Mouse (Mus musculus) liver, embryonic 13.5 days (tissue): ENCODE data around the gene Casp2. TPM values are rescaled to one million over a fixed set of nuclear protein-coding genes. Genes with fewer than 3 reads are reported as not detected.

Experiments
- ATAC-seq: fragments of 200-750 bp; cut with Nextera tagmentation; 2 replicates; pipeline ENCODE4 v1.8.0; 2017; ENCODE audit warnings: low read depth, mild to moderate bottlenecking, moderate number of reproducible peaks, moderate library complexity
- DNase-seq: peaks from one replicate; pipeline ENCODE4 v3.0.0; 2022
- H3K27ac ChIP-seq: fragments of 300-500 bp; sonication (generic); 2 replicates; pipeline ENCODE4 v1.5.1; 2015; ENCODE audit warnings: moderate library complexity, mild to moderate bottlenecking, inconsistent platforms
- H3K27me3 ChIP-seq: fragments of 300-500 bp; sonication (generic); 2 replicates; pipeline ENCODE4 v1.6.1; 2015; ENCODE audit warnings: mild to moderate bottlenecking, inconsistent platforms
- H3K36me3 ChIP-seq: fragments of 300-500 bp; sonication (generic); 2 replicates; pipeline ENCODE4 v1.6.1; 2015; ENCODE audit warnings: mild to moderate bottlenecking, inconsistent platforms
- H3K4me1 ChIP-seq: fragments of 300-500 bp; sonication (generic); replicated peaks from 2 replicates; pipeline ENCODE4 v1.6.1; 2015; ENCODE audit warnings: inconsistent platforms
- H3K4me2 ChIP-seq: fragments of 300-500 bp; sonication (generic); 2 replicates; pipeline ENCODE4 v1.6.1; 2015; ENCODE audit warnings: inconsistent platforms, mild to moderate bottlenecking, moderate library complexity
- H3K4me3 ChIP-seq: fragments of 300-500 bp; sonication (generic); replicated peaks from 2 replicates; pipeline ENCODE4 v1.5.1; 2015; ENCODE audit warnings: mild to moderate bottlenecking, inconsistent platforms
- H3K9ac ChIP-seq: fragments of 300-500 bp; sonication (generic); 2 replicates; pipeline ENCODE4 v1.6.1; 2015; ENCODE audit warnings: mild to moderate bottlenecking, inconsistent platforms
- H3K9me3 ChIP-seq: fragments of 300-500 bp; sonication (generic); replicated peaks from 2 replicates; pipeline ENCODE4 v1.6.1; 2016; ENCODE audit warnings: inconsistent platforms
- WGBS: fragments of 180-500 bp; shearing (Covaris S2); methylation state at CpG from one replicate; pipeline ENCODE4 v1.1.7; 2015; ENCODE audit not compliant: insufficient replicate concordance; 5-methylcytosine and 5-hydroxymethylcytosine counted together
- polyA plus RNA-seq: library from polyadenylated mRNA; unstranded; fragments of >200 nt; fragmentation: Nextera tagmentation; extraction: Ambion mirVana; gene quantifications from 2 replicates; pipeline ENCODE4 v1.2.1, GENCODE M21; 2015

Casp2 gene
- 26.0 and 29.8 TPM in 2 replicates for polyA plus RNA-seq

DNA sequence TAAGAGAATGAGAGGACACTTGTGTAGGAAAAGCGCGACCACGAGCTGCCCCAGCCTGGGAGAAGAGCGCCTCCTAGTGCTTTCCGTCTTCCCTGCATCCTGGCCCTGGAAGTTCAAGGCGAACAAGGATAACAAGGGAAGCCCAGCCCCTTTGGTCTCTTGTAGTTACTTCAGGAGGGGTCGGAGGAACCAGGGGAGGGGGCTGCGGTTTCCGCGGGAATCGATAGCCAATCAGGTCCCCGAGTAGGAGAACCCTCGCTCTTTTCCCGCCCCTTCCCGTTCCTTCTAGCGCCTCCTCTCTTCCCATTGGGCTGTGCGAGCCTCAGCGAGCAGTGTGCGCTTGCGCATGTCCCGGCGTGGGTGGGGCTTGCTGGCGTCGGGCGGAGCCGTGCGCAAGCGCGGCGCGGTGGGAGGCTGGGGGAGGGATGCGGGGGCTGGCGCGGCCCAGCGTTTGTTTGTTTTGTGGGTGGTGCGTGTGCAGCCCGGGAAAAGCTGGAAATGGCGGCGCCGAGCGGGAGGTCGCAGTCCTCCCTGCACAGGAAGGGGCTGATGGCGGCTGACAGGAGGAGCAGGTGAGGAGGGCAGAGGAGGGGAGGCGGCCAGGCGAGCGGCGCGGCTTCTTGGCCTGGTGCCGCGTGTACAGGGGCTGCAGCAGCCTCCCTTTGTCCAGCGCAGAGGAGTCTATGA, at the start of gene Casp2:
TSS of gene Casp2 (plus strand) at position 360 of the 687 bp plus-strand sequence.
- ATAC-seq (peak; percentile 98), DNase-seq (peak; percentile 95)
- H3K27ac ChIP-seq, result peak within 1 kb of the TSS; percentile 88
- peak within 1 kb of the TSS; percentile 85 for H3K4me3 ChIP-seq
- H3K4me2 ChIP-seq, result peak within 1 kb of the TSS; percentile 82
- H3K4me1 ChIP-seq, result peaks cover 43% of the 10 kb centered on the region
- peak within 1 kb of the TSS; percentile 91 for H3K9ac ChIP-seq
- under 1% methylated on average over 50 of the region's 51 CpGs for WGBS
- no peaks in the 10 kb centered on the region for H3K27me3 ChIP-seq
- H3K36me3 ChIP-seq, result peaks cover 27% of the 10 kb centered on the region
- no peaks in the 10 kb centered on the region for H3K9me3 ChIP-seq

DNA sequence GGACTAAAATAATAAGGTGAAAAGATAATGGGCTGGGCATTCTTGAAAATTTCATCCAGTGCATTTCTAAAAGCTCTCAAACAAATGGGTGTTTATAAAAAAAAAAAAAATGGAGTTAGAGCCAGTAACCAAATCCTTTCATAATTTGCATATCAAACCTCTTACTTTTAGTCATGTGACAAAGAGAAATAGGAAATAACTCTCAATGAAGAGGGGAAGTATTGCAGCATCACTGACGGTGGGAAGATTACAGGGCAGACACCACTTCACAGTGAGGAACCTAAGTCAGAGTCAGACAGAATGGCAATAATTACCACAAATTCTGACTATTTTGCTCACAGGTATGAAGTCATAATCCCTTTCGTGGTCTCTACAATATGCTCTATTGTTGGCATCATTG, 49.8 kb upstream of the Casp2 start, which contains the start of gene Tas2r144:
TSS of gene Tas2r144 (plus strand) at position 301 of the 400 bp plus-strand sequence.
- Histone ChIP-seq H3K9me3 (no peaks in the 10 kb centered on the region), H3K36me3 (no peaks in the 10 kb centered on the region), H3K9ac (no peak within 1 kb of the TSS), H3K4me3 (no peak within 1 kb of the TSS), H3K4me1 (no peaks in the 10 kb centered on the region), H3K4me2 (no peak within 1 kb of the TSS), H3K27ac (no peak within 1 kb of the TSS), H3K27me3 (no peaks in the 10 kb centered on the region)
- ATAC-seq, result no peak
- no peak for DNase-seq
- 53% methylated on average over 2 of the region's 2 CpGs for WGBS

DNA sequence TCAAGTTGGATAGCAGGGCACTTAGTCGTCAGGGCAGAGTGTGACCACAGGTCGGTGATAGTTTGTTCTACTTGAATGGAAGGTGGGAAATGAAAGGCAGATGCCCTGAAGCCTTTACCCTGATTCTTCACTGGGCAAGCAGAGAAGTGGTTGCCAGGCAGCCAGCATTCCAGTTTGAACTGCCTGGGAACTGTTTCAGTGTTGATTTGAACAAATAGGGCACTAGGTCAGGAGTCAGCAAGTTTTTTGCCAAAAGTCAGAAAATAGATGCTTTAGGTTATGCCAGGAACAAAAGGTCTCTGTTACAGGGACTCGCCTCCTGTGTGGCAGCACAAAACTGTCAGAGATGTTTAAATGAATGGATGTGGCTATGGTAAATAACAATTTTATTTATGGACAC, 42.5 kb upstream of the Casp2 start:
- Histone ChIP-seq H3K9ac (no peak overlapping the region), H3K4me2 (no peak overlapping the region), H3K36me3 (no peaks in the 10 kb centered on the region), H3K27me3 (no peaks in the 10 kb centered on the region), H3K4me1 (no peaks in the 10 kb centered on the region), H3K4me3 (no peak overlapping the region), H3K9me3 (no peaks in the 10 kb centered on the region), H3K27ac (no peak overlapping the region)
- no peak for ATAC-seq
- no peak for DNase-seq
- 47% methylated on average over 3 of the region's 3 CpGs for WGBS

DNA sequence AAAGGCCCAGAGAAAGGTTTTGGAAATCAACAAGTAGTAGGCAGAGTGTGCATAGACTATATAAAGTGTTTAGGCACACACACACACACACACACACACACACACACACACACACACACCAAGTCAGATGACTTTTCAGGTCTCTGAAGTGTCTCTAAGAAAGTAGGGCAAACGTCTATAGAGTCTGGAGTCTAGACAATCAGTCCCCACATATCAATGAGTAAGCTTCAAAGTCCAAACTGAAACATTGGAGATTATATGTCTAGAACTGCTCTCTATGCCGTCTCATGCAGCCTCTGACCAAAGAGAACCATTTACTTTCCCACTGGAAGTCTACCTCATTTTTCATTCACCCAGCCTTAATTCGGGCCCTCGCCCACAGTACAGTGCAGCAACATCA, 39.7 kb upstream of the Casp2 start:
- 48% methylated on average over 4 of the region's 4 CpGs for WGBS
- ATAC-seq (no peak), DNase-seq (no peak)
- Histone ChIP-seq H3K36me3 (no peaks in the 10 kb centered on the region), H3K4me1 (no peaks in the 10 kb centered on the region), H3K9ac (no peak overlapping the region), H3K4me2 (no peak overlapping the region), H3K27ac (no peak overlapping the region), H3K27me3 (no peaks in the 10 kb centered on the region), H3K9me3 (no peaks in the 10 kb centered on the region), H3K4me3 (no peak overlapping the region)

DNA sequence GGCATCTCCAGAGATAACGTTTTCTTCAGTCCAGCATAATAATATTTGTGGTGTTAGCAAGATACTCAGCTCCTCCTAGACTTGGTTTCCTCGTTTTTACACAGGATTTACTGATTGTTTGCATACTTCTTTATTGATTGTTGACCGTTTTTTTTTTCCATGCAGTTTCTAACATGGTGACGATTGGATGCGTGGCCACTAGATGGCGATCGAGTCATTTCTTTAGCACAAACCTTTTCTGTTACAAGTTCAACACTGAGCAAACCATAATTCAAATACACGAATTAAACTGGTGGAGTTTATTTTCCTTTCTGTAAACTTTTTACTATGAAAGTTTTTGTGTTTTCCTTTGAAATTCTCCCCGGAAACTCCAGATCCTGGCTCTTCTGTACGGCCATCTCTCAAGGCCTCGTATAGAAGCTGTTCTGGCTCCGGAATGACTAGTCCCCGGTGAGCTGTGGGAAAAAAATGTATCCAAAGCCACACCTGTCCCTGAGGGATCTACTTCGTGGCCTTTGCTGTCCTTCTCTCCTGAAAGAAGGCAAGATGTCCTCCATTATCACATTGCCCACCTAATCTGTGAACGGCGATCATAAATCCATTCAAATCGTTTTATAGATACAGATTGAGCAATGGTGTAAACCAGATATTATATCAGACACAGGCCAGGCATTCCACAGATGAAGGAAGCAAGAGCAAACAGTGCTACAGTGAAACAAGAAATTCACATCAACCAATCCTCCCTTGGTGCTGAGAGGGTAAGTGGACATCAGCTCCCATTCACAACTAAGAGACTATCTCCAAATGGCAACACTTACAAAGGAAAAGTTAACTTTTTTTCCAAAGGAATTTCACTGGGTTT, 37.3 kb upstream of the Casp2 start:
- H3K9me3 ChIP-seq, result no peaks in the 10 kb centered on the region
- H3K36me3 ChIP-seq, result no peaks in the 10 kb centered on the region
- no peak overlapping the region for H3K4me2 ChIP-seq
- no peaks in the 10 kb centered on the region for H3K4me1 ChIP-seq
- ATAC-seq (no peak), DNase-seq (peak; percentile 24)
- H3K4me3 ChIP-seq, result no peak overlapping the region
- no peaks in the 10 kb centered on the region for H3K27me3 ChIP-seq
- no peak overlapping the region for H3K9ac ChIP-seq
- 31% methylated on average over 17 of the region's 17 CpGs for WGBS
- H3K27ac ChIP-seq, result no peak overlapping the region

DNA sequence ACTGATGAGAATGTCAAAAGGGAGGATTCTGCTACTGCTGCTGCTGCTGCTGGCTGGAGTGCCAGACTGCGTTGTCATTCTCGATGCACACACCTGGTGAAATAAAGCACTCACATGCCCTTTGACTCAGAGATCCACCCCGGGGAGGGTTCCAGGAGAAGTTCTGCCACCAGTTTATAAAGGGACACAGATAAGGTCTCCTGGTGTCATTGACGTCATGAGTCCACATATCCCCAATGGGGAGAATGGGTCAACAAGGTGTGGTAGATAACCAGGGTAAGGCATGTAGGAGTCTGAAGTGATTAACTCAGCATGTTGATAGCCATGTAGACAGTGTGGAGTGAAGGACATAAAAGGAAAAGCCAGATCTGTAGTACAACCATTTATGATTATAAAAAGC, 35.2 kb upstream of the Casp2 start:
- ATAC-seq (no peak), DNase-seq (no peak)
- Histone ChIP-seq H3K9me3 (no peaks in the 10 kb centered on the region), H3K4me2 (no peak overlapping the region), H3K9ac (no peak overlapping the region), H3K36me3 (no peaks in the 10 kb centered on the region), H3K27me3 (no peaks in the 10 kb centered on the region), H3K27ac (no peak overlapping the region), H3K4me1 (no peaks in the 10 kb centered on the region), H3K4me3 (no peak overlapping the region)
- WGBS, result 56% methylated on average over 4 of the region's 4 CpGs

DNA sequence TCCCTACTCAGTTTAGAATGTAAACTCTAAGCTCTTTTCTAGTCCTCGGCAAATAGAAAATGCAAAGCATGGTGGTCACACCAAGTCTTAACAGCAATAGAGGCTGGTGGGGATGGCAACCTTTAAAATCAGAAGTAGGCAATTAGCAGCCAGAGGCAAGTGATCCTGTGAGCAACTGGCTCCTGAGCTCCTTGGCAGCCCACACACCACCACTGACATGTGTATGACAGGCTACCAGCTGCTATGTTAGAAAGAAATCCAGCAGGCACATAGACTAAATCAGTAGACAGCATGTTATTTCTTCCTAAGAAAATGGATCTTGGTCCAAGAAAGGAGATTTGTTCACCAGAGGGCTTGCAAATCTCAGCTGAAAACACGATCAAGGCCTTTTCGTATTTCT, 33.6 kb upstream of the Casp2 start:
- no peak for DNase-seq
- Histone ChIP-seq H3K27me3 (no peaks in the 10 kb centered on the region), H3K9ac (no peak overlapping the region), H3K4me2 (no peak overlapping the region), H3K36me3 (no peaks in the 10 kb centered on the region), H3K9me3 (no peaks in the 10 kb centered on the region), H3K4me3 (no peak overlapping the region), H3K4me1 (no peaks in the 10 kb centered on the region), H3K27ac (no peak overlapping the region)
- no peak for ATAC-seq
- WGBS, result 72% methylated on average over 3 of the region's 3 CpGs

DNA sequence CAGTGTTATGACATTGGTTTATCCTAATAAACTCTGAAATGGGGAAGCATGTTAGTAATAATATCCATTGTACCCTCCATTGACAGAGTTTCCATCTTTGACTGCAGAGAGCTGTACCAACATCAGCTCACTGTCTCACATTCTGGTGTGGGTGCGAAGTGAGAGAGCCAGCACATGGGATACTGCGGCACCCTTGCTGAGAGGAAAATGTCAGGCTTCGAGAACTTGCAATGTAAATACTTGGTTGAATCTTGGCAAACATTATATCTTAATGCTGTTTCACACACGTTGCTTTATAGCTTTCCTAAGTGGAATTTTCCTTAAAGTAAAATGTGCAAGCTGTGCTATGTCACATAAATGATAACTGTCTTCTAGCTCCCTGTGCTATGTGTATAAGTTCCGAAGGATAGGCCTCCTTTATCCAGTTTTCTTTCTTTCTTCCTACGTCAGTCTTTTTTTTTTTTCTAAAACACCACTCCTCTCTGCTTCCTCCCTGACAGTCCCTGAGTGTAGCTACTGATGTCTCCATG, 27.4 kb upstream of the Casp2 start:
- H3K4me3 ChIP-seq, result no peak overlapping the region
- no peak for ATAC-seq
- no peak for DNase-seq

DNA sequence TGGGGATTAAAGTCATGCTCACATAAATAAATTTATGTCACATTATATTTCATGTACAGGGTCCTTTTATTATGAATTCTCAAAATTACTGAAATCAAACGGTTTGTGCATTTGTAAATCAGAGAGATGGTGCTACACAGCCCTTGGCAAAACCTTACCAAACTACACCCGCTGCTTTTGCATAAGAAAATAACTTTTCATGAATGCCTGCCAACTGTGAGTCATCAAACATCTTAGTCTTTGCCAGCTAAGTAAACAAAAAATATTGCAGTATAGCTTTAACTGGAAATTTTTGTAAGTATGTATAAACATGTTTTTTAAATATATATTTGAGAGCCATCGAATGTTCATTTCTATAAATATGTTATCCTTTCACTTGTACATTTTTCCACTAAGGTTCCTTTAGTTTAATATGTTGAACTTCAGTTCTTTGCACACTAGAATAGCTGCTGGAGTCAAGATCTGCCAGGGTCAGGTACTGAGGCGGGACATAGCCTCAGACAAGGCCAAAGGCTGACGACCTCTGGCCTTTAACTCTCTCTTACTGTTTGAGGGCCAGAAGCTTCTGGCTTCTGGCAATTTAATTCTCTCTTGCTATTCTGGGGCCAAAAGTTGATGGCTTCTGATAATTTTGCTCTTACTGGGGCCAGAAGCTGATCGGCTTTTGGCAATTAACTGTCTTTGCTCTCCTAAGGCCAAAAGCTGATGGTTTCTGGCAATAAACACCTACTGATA, 23.3 kb upstream of the Casp2 start:
- WGBS, result 65% methylated on average over 6 of the region's 6 CpGs
- H3K9ac ChIP-seq, result no peak overlapping the region
- no peak overlapping the region for H3K27ac ChIP-seq
- peaks cover 11% of the 10 kb centered on the region for H3K4me1 ChIP-seq
- no peaks in the 10 kb centered on the region for H3K27me3 ChIP-seq
- no peak overlapping the region for H3K4me2 ChIP-seq
- no peak for ATAC-seq
- no peaks in the 10 kb centered on the region for H3K9me3 ChIP-seq
- DNase-seq, result no peak
- no peak overlapping the region for H3K4me3 ChIP-seq
- no peaks in the 10 kb centered on the region for H3K36me3 ChIP-seq

More for the DNA sequence above, 27.4 kb upstream of the Casp2 start:
- H3K4me1 ChIP-seq, result no peaks in the 10 kb centered on the region
- WGBS, result 54% methylated on average over 6 of the region's 6 CpGs
- H3K9me3 ChIP-seq, result no peaks in the 10 kb centered on the region
- no peak overlapping the region for H3K4me2 ChIP-seq
- no peak overlapping the region for H3K9ac ChIP-seq
- no peaks in the 10 kb centered on the region for H3K36me3 ChIP-seq
- H3K27ac ChIP-seq, result no peak overlapping the region
- no peaks in the 10 kb centered on the region for H3K27me3 ChIP-seq

DNA sequence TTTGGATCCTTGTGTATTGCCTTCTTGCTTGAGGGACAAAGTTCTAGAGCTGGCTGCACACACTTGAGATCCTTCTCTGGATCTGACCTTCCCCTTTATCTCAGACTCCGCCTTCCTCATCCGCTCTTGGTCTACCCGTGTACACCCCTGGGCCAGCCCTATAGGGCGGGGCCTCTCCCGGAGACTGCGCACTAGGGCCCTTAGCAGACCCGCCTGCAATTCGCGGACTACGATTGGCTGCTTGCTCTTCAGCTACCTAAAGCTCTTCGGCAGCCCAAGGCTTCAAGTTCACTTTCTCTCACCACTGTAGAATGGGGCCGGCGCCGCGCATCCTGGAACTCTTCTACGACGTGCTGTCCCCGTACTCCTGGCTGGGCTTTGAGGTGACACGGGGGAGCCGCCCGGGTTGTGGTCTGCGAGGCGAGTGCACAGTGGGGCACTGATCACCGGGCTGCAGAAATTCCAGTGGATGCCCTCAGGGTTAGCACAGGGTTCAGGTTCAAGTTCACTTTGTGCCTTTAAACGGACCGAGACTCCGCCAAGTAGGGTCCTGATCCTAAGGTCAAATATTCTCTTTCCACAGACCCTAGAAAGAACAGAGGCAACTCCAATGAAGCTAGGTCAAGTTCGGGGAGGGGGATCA, 19.0 kb upstream of the Casp2 start, which contains the start of gene Gstk1:
TSS of gene Gstk1 (plus strand) at position 225 of the 643 bp plus-strand sequence.
- Histone ChIP-seq H3K27me3 (0 out of 2 replicates have a peak, but pooled peaks cover 4% of the 10 kb centered on the region), H3K9ac (peak within 1 kb of the TSS; percentile 71), H3K4me3 (peak within 1 kb of the TSS; percentile 63), H3K4me1 (peaks cover 22% of the 10 kb centered on the region), H3K36me3 (no peaks in the 10 kb centered on the region), H3K9me3 (no peaks in the 10 kb centered on the region), H3K4me2 (peak within 1 kb of the TSS; percentile 90), H3K27ac (peak within 1 kb of the TSS; percentile 23; the same call in 1 of the 2 replicates)
- DNase-seq (peak; percentile 90), ATAC-seq (peak; percentile 100)
- 2% methylated on average over 28 of the region's 28 CpGs for WGBS
